Mouse (Mus musculus) gastrocnemius, postnatal 4 days (tissue): ENCODE measurements around the gene Polr3k. TPM values are rescaled to one million over a fixed set of nuclear protein-coding genes. Genes with fewer than 3 reads are reported as not detected.

Experiments used
- DNase-seq, 2 experiments: peaks; one replicate each; pipeline ENCODE4 v3.0.0; 2021 to 2022; ENCODE audit warnings: low spot score in 2 of 2, mixed read lengths in 2 of 2
- long read RNA-seq, 2 experiments: library from polyadenylated mRNA; stranded (forward); transcript quantifications; one replicate each; pipeline ENCODE4 v2.0.0; 2021
- total RNA-seq, 2 experiments: library from RNA; stranded (reverse); gene quantifications; 2 replicates each; pipeline ENCODE4 v1.2.3; 2021

The Polr3k gene
- total RNA-seq: 10 to 100 TPM; 12.4 to 13.2 TPM
- long read RNA-seq, experiment 1, transcript Polr3k-201 (3 exons, 2,948 nt): major isoform, 29 of 32 reads
- long read RNA-seq, experiment 1, partial matches to known transcripts: 3 of 32 reads
- long read RNA-seq, experiment 1, other reads (novel, unspliced or antisense): 0 of 32 reads
- long read RNA-seq, experiment 2, transcript Polr3k-201 (3 exons, 2,948 nt): major isoform, 37 of 38 reads
- long read RNA-seq, experiment 2, partial matches to known transcripts: 0 of 38 reads
- long read RNA-seq, experiment 2, other reads (novel, unspliced or antisense): 1 of 38 reads

- peak; percentile 71 to 87 for DNase-seq
Measured at GRCm38 (mm10) chr2:181863791-181864535, at the start of gene Polr3k. Gene Polr3k (plus strand): TSS chr2:181864337.

DNA sequence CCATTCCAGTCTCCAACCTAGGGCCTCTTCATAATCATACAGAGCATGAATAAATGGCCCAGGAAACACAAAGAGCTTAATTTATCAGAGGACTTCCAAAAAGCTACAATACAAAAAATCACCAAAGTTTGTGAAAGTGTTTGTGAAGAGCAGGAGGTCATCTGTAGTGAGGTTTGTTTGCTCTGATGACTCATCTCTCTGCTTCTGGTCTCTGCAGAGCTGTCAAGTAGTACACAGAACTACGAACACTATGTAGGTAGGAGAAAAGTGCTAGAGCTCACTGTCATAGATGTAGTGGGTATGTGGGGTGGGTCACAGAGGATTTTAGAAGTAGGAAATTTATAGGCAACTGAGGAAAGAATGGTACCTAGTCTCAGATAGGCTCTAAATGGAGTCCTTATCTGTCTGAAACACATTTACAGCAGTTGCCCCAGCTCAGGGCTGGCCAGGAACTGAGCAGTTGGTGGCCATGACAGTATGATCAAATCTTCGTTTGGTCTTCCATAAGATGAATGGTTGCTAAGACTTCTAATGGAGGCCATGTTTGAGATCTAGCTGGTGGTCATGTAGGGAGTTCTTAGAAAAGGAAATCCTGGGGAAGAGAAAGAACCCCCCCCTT is 35.0 kb upstream of the Polr3k start:
- no peak for DNase-seq

DNA sequence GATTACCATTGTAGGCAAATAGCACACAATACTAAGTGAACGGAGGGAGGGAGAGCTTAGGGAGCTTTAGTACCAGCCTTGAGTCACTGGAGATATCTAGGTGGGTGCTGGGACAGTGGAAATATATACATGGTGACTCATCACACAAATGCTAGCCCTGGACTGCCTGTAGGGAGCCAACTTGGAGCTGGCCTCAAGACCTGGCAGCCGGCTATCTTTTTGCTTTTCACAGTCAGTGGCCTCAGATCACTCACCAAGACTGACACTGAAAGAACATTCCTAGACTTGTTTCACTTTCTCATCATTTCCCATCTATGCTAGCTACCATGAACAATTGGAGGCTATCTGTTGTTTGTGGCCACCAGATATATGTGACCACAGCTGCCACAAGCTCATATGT is 31.4 kb upstream of the Polr3k start:
- no peak for DNase-seq

DNA sequence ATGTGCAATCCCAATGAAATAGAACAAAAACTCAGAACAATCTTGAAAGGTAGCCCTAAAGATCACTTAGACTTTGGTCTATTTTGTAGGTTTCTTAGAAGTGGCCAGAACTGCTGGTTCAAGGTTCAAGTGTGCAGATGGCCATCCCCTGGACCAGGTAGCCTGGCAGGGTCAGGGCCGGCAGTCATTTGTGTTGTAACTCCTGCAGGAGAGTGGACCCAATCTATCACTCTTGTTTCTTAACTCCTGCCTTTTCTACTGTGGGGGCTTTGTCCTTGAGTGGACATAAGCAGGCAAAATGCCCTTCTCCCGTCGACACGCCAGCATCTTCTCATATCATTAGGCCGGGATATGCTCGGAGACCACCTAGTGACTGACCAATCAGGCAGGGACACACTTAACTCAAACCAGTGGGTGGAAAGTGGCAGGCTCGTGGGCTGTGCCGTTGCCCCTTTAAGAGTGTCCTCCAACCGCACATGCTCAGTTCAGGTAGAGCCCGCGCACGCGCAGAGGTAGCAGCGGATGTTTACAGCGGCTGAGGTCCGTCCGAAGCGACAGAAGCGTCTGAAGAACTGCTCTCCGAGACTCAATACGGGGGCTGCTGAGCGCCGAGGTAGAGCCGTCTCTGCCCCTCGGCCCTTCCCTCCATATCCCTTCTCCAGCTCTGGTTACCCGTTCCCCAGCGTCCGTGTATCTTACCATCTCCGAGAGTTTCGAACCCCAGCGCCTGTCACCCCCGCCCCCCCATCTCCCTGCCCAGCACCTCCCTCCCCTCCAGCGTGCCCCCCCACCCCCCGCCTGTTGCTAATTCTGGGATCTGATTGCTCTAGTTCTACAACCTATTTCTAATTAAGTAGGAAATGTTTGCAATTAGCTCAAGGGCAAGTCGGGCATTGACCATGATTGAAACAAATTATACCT is 26.5 kb upstream of the Polr3k start, which contains the start of gene Pcmtd2:
Gene Pcmtd2, plus strand, starts transcription at position 483 of the 921 bp plus-strand sequence.
- DNase-seq: peak; percentile 76 to 89

DNA sequence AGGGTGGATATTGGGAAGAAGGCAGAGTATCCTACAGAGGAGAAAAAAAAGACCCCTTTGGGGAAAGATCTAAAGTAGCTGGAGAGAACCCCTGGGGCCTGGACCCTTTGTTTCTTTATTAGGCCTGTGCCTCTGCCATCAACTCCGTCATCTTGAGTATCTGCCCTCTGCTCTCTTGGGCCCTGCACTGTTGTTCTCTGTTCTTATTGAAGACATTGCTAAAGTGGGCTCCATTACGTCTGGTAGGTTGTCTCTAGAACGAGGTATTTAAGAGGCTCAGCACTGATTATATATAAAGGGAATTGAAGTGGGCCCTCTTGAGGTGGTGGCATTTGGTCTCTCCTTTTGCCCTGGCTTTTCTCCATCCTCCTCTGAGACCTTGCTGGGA is 25.9 kb upstream of the Polr3k start:
- DNase-seq: no peak

- DNase-seq: no peak
Measured at GRCm38 (mm10) chr2:181845709-181846394, 18.3 kb upstream of the Polr3k start.

- DNase-seq: no peak
Measured at GRCm38 (mm10) chr2:181864536-181864860, 361 bp downstream of the Polr3k start.

- peak; percentile 22 to 52 for DNase-seq
Measured at GRCm38 (mm10) chr2:181866931-181867330, 2.8 kb downstream of the Polr3k start.

- no peak for DNase-seq
Measured at GRCm38 (mm10) chr2:181871039-181871438, 6.9 kb downstream of the Polr3k start.

DNA sequence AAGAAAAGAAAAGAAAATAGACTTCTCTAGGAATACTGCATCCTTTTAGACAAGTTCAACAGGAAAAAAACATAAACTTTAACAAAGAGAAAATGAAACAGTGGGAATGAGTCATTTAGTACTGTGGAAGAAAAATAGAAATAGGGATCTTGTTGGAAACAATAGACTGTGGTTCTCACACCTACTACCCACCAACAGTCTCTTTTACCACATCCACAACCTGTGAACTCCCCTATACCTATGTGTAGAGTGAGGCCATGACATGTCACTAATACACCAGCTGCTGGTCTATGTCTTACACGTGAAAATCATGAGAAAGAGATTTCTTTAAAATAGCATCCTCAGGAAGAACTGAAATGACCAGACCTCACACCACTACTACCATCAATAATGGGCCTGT is 14.8 kb downstream of the Polr3k start:
- no peak for DNase-seq

GRCm38 (mm10) chr2:181883022-181883749 is 19.0 kb downstream of the Polr3k start:
- no peak for DNase-seq

GRCm38 (mm10) chr2:181917861-181918260 is 53.7 kb downstream of the Polr3k start:
- no peak for DNase-seq

DNA sequence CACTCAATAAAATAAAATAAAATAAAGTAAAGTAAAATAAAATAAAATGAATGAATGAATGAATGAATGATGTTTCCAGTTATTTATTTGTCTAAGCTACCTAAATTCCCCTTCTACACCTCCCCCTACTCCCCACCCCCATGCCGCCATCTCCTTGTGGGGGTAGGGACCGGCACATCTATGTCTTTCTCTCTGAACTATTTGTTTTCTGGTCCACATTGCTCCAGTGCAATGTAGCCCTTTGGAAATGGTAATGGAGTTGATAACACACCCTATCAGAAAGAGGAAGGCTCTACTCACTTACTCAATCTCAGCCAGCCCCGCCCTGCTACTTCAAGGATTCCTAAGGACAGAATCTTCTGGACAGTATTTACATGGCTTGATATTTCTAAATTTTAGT is 54.4 kb downstream of the Polr3k start:
- DNase-seq: peak; percentile 46 to 57

Other genes with a start within 250 kb of the Polr3k start
- under 1 TPM in 1 of 2 experiments, not detected in 1; 0.36 TPM for gene Gm29797, start 207.3 kb upstream of the Polr3k start, total RNA-seq
- 10 to 100 TPM; 33.9 to 34.4 TPM for gene Sox18, start 192.7 kb upstream of the Polr3k start, total RNA-seq
- gene Tcea2, start 184.0 kb upstream of the Polr3k start, total RNA-seq: 1 to 10 TPM; 7.5 to 9.7 TPM
- 10 to 100 TPM; 16.4 to 20.1 TPM for gene Rgs19, start 170.4 kb upstream of the Polr3k start, total RNA-seq
- not detected for gene Lkaaear1, start 165.9 kb upstream of the Polr3k start, total RNA-seq
- gene Oprl1, start 149.3 kb upstream of the Polr3k start, total RNA-seq: not detected
- gene Myt1, start 101.0 kb upstream of the Polr3k start, total RNA-seq: under 1 TPM in 1 of 2 experiments, not detected in 1; 0.29 TPM
- gene Pcmtd2, start 26.5 kb upstream of the Polr3k start, total RNA-seq: 10 to 100 TPM; 26.2 to 28.5 TPM
- not detected for gene Gm14496, start 126.8 kb downstream of the Polr3k start, total RNA-seq